Mouse (Mus musculus): Measurements from ENCODE around the gene Znrd1. TPM values are rescaled to one million over a fixed set of nuclear protein-coding genes. Genes with fewer than 3 reads are reported as not detected.
A peak's percentile ranks its signal among the peaks of the same experiment; 100 is the strongest.

Gene Znrd1
- total and polyA plus RNA-seq, 3 experiments: 26.4 to 38.2 TPM; not detected in 1

DNA sequence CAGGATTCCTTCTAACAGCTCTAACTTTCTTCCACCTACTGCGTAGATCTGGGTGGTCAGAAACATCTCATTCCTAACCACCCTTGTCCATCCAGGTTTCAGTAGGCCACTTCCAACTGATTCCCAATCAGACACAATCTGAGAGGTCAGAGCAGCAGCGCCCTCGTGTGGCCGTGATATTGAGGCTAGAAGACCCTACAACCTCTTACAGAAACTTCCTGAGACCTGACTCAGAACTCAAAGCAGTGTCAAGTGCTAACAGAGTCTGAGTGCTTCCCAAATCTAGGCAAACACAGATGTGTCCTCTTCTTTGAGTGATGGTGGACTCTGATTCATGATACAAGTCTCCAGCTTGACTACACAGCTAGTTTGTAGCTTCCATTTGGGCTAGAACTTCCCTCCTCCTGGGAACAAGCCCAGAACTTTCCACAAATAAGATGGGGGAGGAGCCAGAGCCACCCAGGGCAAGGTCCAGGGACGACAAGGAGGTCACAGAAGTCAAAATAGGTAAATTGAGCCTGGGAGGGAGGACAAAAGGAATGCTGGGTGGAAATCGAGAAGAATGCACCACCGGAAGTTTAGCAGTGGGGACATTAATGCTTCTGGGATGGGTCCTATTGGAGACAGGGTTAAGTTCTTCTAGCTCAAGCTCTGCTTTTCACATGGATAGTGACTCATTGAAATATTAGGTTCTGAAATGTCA, 38.8 kb upstream of the Znrd1 start:
- Histone ChIP-seq H3K79me2 (ENCODE audit: control insufficient read depth, insufficient read depth, low read length, poor library complexity) (no peaks in the 10 kb centered on the region), H3K9ac (ENCODE audit: control insufficient read depth, low read depth, low read length, poor library complexity, severe bottlenecking) (no peak overlapping the region), H3K9me3 (replicated peaks; ENCODE audit: insufficient read depth, low read length) (no peaks in the 10 kb centered on the region), H3K36me3 (ENCODE audit: control insufficient read depth in 1 of 2, insufficient read depth in 2 of 2, low read length in 2 of 2) (peaks cover 0 to 3% of the 10 kb centered on the region in 2 experiments; a peak in 2 of 4 replicates), H3K27me3 (ENCODE audit: control insufficient read depth in 1 of 2, insufficient read depth in 2 of 2, low read length in 2 of 2) (no peaks in the 10 kb centered on the region), H3K4me3 (ENCODE audit: control insufficient read depth in 1 of 2, insufficient read depth in 1 of 2, low read depth in 2 of 2, low read length in 2 of 2) (no peak overlapping the region), H3K4me1 (ENCODE audit: control insufficient read depth in 1 of 2, insufficient read depth in 2 of 2, low read length in 2 of 2) (0 out of 4 replicates have a peak, but pooled peaks cover 0 to 2% of the 10 kb centered on the region in 2 experiments), H3K27ac (ENCODE audit: control insufficient read depth, low read depth, low read length) (no peak overlapping the region)
- TF ChIP-seq JUND (IDR thresholded peaks at IDR 0.05; ENCODE audit: low read depth, low read length) (no peak), CTCF (IDR thresholded peaks at IDR 0.05 in 2 of 3, conservative IDR thresholded peaks at IDR 0.05 in 1 of 3; ENCODE audit: control insufficient read depth in 1 of 3, insufficient read depth in 1 of 3, low read depth in 2 of 3, low read length in 3 of 3, poor library complexity in 1 of 3, severe bottlenecking in 1 of 3) (peak; percentile 79 to 84 (median 80)), BHLHE40 (IDR thresholded peaks at IDR 0.05; ENCODE audit: borderline replicate concordance, low read depth, low read length) (no peak), RAD21 (IDR thresholded peaks at IDR 0.05; ENCODE audit: low read depth, low read length) (peak; percentile 59), MAFK (IDR thresholded peaks at IDR 0.05; ENCODE audit: borderline replicate concordance, low read depth, low read length) (no peak), MEF2A (IDR thresholded peaks at IDR 0.05; ENCODE audit: extremely low read depth, insufficient replicate concordance, low read depth, low read length, poor library complexity, severe bottlenecking) (no peak), POLR2AphosphoS2 (IDR thresholded peaks at IDR 0.05; ENCODE audit: low read length) (no peak), SMC3 (IDR thresholded peaks at IDR 0.05; ENCODE audit: low read depth, low read length) (peak; percentile 81), EP300 (IDR thresholded peaks at IDR 0.05; ENCODE audit: low read depth in 1 of 2, low read length in 2 of 2) (no peak), E2F4 (IDR thresholded peaks at IDR 0.05; ENCODE audit: borderline replicate concordance, low read depth, low read length) (no peak), ZC3H11A (IDR thresholded peaks at IDR 0.05; ENCODE audit: low read depth, low read length) (peak; percentile 34; the same call in 1 of the 2 replicates), ETS1 (IDR thresholded peaks at IDR 0.05; ENCODE audit: low read depth, low read length) (no peak), UBTF (IDR thresholded peaks at IDR 0.05; ENCODE audit: borderline replicate concordance, insufficient read depth, low read depth, low read length) (no peak)
- DNase-seq (ENCODE audit: low read depth, low spot score): peak; percentile 71

- no peak overlapping the region for H3K9ac ChIP-seq (ENCODE audit: control insufficient read depth, low read depth, low read length, poor library complexity, severe bottlenecking)
- no peaks in the 10 kb centered on the region for H3K9me3 ChIP-seq (replicated peaks; ENCODE audit: insufficient read depth, low read length)
- peaks cover 3 to 8% of the 10 kb centered on the region in 2 experiments; a peak in 2 of 4 replicates for H3K4me1 ChIP-seq (ENCODE audit: control insufficient read depth in 1 of 2, insufficient read depth in 2 of 2, low read length in 2 of 2)
- no peak overlapping the region for H3K4me3 ChIP-seq (ENCODE audit: control insufficient read depth in 1 of 2, insufficient read depth in 1 of 2, low read depth in 2 of 2, low read length in 2 of 2)
- TF ChIP-seq ELF1 (IDR thresholded peaks at IDR 0.05; ENCODE audit: low read depth, low read length) (no peak), POLR2A (IDR thresholded peaks at IDR 0.05; ENCODE audit: control insufficient read depth in 1 of 2, insufficient read depth in 1 of 2, low read depth in 1 of 2, low read length in 2 of 2, poor library complexity in 1 of 2) (no peak), SIN3A (IDR thresholded peaks at IDR 0.05; ENCODE audit: low read length) (no peak), SMC3 (IDR thresholded peaks at IDR 0.05; ENCODE audit: low read depth, low read length) (no peak), NELFE (IDR thresholded peaks at IDR 0.05; ENCODE audit: low read depth, low read length) (no peak), NRF1 (IDR thresholded peaks at IDR 0.05; ENCODE audit: insufficient read depth, low read depth, low read length, poor library complexity, severe bottlenecking) (no peak), USF2 (IDR thresholded peaks at IDR 0.05; ENCODE audit: borderline replicate concordance in 1 of 2, insufficient read depth in 1 of 2, low read depth in 1 of 2, low read length in 2 of 2) (no peak), POLR2AphosphoS5 (IDR thresholded peaks at IDR 0.05; ENCODE audit: borderline replicate concordance, low read depth, low read length) (no peak), MYB (IDR thresholded peaks at IDR 0.05; ENCODE audit: low read depth, low read length) (no peak), GABPA (IDR thresholded peaks at IDR 0.05; ENCODE audit: low read depth, low read length) (no peak)
- H3K36me3 ChIP-seq (ENCODE audit: control insufficient read depth in 1 of 2, insufficient read depth in 2 of 2, low read length in 2 of 2): peaks cover 0 to 11% of the 10 kb centered on the region in 2 experiments; a peak in 2 of 4 replicates
- no peak overlapping the region for H3K27ac ChIP-seq (ENCODE audit: control insufficient read depth, low read depth, low read length)
- no peak for DNase-seq (ENCODE audit: low read depth, low spot score)
- H3K27me3 ChIP-seq (ENCODE audit: control insufficient read depth in 1 of 2, insufficient read depth in 2 of 2, low read length in 2 of 2): no peaks in the 10 kb centered on the region
- H3K79me2 ChIP-seq (ENCODE audit: control insufficient read depth, insufficient read depth, low read length, poor library complexity): no peaks in the 10 kb centered on the region
Measured at GRCm38 (mm10) chr17:36995448-36995847, 37.1 kb upstream of the Znrd1 start.
